Mouse (Mus musculus) kidney, postnatal 36 days (tissue): ENCODE data around the gene Tgoln1.
A peak's percentile ranks its signal among the peaks of the same experiment; 100 is the strongest.

Experiments
- DNase-seq, 2 experiments: peaks; one replicate each; pipeline ENCODE4 v3.0.0; 2021 to 2022; ENCODE audit warnings: mixed read lengths in 2 of 2

Tgoln1 gene

DNA sequence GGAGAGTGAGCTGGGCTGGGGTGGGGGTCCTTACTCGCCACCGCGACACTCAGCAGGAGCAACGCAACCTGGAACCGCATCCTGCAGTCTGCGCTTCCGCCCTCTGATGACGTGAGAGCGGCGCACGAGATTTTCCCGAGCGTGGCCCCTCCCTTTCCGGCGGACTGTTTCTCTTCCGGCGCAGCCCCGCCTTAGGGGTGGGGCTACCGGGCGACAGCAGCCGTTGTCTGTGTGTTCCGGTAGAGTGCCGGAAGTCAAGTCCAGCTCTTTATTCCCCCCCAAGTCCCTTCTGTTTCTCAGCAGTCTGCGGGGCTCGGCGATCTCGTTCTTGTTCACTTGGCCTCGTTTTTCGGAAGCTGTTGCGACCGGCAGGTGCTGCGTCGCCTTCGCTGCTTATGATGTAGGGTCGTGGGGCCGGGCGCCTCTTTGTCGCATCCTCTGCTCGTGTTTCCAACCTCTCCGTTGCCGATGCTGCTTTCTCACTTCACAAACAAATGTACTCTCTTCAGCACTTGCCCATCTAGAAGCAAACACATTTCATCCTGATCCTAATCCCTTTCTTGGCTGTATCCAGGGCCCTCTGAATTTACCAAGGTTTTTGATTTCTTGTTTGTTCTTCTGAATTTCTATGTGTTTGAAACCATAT lies at the start of gene Tgoln1:
TSS of gene Tgoln1 (minus strand) at position 358 of the 646 bp plus-strand sequence.
- DNase-seq = peak; percentile 96 to 98

GRCm38 (mm10) chr6:72664290-72664689 lies 47.5 kb upstream of the Tgoln1 start:
- no peak for DNase-seq

DNA sequence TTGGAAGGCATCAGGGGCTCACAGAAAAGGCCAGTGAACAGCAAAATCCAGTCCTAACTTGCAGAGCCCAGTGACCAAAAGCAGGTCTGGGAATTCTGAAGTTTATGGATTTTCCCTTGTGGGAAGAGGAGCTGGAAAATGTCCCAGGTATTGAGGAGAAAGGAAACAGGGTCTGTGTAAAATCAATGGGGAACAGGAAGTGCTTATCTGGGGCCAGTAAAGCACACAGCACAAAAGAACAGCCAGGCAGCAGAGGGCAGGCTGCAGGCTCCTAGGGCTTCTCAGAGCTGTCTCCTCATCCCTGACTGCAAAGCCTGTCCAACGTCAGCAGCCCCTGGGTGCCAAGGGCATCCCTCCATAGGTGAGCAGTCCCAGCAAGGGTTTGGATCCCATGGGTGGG lies 46.2 kb upstream of the Tgoln1 start:
- peak; percentile 53 to 54 for DNase-seq

DNA sequence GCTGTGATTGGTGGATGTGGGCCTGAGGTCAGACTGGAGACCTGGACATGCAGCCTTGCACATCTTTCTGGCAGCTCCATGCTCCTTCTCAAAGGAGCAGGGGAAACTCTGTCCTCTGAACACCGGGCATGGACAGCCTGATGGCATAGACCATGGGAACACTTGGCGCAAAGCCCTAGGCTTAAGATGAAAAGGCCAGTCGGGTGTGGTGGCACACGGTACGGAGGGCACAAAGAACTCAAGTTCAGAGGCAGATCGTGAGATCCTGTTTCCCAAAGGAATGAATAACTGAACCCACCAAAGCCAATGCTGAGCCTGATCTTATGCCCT lies 43.6 kb upstream of the Tgoln1 start:
- DNase-seq = peak; percentile 38 to 45

GRCm38 (mm10) chr6:72659717-72660390 lies 43.1 kb upstream of the Tgoln1 start:
- DNase-seq = no peak

GRCm38 (mm10) chr6:72658006-72658405 lies 41.2 kb upstream of the Tgoln1 start:
- DNase-seq = peak in 1 of 2 experiments; percentile 64

DNA sequence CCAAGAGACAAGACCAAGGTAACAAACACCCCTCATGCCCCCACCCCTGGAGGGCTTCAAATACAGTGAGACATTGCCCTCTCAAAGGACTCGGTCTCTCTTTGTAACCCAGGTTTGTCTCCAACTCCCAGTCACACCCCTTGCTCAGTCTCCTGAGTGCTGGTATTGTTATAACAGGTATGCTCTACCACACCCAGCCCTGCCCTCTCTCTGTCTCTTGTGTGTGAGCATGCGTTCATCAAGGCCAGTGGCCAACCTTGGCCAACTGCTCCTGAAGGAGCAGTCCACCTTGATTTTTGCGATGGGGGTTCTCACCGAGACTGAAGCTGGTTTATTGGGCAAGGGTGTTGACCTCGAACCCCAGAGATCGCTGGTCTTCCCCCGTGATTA lies 39.2 kb upstream of the Tgoln1 start:
- DNase-seq = no peak

DNA sequence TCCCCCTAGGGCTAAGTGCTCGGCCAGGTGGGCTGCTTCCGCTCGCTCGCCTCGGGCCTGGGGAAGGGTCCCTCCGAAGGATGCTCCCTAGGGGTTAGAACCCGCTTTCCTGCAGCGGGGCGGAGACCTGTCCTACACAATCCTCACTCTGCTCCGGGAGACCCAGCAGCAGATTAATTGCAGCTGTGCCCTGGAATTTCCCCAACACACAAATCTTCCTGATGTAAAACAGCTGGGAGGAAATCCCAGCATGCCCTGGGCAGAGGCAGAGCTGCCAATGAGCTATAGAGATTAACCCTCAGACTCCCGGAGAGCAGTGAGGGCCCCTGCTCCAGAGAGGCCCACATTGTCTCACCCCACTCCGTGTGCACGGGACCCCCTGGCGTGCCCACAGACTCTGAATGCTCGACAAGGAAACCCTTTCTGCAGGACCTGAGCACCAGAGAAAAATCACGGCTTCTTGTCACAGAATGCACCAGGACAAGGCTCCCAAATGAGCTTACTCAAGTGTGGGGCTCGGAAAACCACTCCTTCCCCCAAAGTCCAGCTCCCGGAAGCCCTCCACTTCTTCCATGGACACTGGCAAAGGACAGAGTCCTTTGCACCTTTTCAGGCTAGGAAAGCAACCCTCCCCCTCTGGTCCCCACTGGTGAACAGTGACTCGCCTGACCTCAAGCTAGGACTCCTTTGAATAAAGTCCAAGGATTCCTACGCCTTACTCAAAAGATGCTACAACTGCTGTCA lies 38.7 kb upstream of the Tgoln1 start:
- peak; percentile 80 to 84 for DNase-seq

- no peak for DNase-seq
Measured at GRCm38 (mm10) chr6:72654355-72654754, 37.6 kb upstream of the Tgoln1 start.

DNA sequence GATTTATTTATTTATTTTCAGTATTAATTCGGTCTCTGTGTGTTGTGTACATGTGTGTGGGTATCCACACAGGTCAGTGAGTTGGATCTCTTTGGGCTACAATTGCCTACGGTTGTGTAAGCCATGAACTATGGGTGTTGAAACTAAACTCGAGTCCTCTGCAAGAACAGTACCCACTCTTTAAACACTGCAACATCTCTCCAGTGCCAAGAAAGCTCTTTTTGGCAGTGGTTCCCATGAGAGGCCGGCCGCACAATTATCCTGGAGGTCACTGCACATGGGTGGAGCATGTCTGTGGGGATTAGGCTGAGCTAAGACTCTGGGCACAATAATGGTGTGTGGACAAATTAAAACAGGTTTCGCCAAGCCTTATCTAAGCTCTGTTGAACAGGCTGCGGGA lies 36.6 kb upstream of the Tgoln1 start:
- peak; percentile 56 to 60 for DNase-seq

DNA sequence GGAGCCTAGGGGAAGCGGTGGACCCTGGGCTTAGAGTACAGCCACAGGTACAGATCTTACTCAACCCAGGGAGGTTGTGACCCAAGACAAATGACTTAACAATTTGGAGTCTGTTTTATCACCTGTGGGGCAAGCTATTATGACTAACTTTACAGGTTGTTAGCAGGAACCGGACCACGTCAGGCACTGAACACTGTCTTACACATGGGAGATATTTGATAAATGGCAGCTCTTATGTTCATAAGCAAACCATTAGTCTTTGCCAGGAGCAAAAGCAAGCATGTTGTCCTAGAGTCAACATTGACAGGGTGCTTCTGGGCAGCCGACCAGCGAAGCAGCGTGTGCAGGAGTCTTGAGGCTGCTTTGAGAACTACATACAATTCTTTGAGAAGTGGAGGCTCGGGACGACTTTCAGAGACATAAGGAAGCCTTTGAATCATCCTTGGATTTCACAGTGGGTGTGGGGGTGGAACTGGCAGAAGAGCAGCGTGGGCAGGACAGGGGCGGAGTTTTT lies 33.6 kb upstream of the Tgoln1 start:
- DNase-seq = no peak

DNA sequence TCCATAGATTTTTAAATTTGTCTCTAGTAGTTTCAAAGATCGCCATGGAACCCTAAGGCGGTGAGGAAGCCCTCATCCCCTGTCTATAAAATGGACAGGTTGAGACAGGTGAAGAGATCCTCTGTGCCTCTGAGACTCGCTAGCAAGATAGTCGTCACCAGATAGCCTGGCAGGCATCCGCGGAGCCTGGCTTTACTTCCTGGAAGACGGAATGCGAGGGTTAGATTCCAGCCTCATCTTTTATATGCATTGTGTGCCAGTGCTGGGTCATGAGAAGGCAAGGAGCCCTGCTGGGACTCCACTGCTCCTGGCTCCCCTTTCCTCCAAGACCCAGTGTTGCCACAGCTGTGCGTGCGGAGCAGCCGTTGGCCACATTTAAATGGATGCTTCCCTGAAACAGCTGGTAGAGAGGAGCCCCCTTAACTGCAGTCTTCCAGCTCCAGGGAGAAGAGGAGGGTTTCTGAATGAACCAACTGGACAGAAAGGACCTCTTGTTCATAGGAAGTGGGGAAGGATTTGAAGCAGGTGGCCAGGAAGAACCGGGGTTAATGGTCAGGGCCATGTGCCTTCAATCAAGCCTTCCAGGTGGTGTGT lies 31.3 kb upstream of the Tgoln1 start:
- no peak for DNase-seq

DNA sequence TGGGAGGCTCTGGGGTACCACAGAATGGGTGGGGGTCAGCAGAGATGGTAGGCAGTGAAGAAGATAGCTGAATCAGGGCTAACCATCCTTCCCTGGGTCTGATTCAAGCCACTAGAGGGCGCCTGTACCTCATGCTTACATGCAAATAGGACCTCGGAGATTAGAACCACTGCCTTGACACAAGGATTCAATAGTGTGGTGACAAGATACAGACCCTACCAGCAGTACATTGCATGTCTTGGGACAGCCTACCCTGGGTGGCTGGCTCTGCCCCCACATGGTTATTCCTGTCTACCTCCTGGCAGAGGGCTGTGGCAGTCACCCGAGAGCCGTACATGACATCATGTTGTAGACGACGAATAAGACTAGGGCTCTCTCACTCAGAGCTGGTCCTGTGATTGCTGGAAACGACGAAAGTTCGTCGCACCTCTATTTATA lies 30.6 kb upstream of the Tgoln1 start:
- DNase-seq = peak; percentile 73 to 86

DNA sequence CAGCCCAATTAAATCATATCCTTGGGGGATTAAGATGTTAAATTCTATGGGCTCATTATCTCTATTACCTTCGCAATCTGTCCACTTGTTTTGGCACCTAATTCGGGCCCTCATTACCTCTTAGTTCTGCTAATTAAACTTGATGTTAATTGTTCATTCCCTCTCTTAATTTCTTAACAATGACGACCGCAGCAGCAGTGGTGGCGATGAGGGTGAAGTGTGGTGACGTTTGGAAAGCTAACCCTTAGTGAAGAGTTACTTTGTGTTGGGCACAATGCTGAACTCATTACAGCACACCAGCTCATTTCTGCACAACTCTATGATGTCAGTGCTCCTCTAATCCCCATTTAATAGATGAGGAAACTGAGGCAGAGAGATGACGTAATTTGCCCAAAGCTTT lies 28.6 kb upstream of the Tgoln1 start:
- DNase-seq = no peak

GRCm38 (mm10) chr6:72644576-72644975 lies 27.8 kb upstream of the Tgoln1 start:
- no peak for DNase-seq

DNA sequence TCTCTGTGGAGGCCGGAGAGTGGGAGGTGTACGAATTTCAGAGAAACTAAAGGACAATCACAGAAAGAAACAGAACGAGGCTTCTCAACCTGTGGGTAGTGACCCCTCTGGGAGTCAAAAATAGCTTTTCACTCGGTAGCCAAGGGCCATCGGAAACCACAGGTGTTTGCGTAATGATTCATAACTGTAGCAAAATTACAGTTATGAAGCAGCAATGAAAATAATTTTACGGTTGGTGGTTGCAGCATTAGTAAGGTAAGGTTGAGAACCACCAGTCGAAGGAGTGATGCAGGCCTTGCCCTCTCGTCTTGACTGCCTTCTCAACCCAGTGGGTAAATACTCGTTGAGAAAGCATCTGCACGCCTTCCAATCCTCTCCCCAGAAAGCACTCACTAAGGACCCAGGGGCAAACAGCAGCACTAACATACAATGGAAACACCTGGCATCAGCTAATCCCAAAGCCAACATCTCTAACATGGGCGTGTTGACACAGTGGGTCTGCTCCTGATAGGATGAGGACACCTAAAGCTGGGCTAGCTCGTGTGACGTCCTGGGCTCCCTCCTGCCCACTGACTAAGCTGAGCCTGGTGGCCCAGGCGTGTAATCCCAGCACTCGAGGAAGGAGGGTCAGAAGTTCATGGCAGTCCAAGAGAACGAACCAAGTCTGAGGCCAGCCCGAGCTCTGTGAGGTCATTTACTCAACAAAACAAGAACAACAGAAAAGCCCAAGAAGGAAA lies 24.6 kb upstream of the Tgoln1 start:
- no peak for DNase-seq

GRCm38 (mm10) chr6:72636940-72637339 lies 20.1 kb upstream of the Tgoln1 start:
- DNase-seq = peak in 1 of 2 experiments; percentile 68

DNA sequence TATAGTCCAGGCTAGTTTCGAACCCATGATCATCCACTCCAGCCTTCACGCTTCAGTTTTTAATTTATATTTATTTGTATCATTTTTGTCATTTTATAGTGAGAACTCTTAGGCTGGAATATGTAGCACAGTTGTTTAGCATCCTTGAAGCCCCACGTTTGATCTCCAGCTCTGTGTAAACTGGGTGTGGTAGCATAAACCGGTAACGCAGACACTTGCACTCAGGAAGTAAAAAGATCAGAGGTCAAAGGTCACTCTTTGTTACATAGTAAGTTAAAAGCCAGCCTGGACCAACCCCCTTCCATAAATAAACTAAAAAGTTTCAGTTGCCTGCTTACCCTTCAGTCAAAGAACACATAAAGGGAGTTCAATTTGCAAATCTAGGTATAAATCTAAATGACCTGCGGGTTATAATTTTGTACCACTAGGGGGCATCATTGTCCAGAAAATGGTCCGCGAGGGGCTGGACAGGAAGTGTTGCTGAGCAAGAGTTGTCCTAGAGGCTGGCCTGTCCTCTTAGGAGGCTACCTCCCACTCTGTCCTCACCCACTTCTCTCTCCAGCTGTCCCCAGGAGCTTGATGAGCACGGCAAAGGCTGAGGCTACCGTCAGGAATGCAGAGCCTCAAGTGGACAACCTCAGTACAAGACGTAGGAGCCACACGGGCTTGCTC lies 19.1 kb upstream of the Tgoln1 start:
- DNase-seq = peak; percentile 67 to 78

DNA sequence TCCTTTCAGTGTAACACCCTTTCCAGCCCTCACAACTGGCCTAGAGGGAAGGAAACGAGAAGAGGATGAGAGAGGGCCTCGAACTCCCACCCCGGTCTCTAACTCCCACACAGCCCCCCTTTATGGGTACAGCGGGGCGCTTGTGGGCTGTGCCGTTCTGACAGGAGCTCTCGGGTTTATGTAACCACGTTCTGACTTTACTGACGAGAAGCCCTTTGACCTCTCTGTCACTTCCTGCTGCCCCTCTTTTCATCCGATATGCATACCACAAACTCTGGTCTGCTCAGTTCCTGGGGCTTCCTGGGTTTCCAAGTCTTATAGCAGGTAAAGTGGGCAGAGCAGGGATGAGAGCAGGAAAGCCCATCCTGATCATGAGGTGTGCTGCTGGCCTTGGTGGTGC lies 17.5 kb upstream of the Tgoln1 start:
- DNase-seq = no peak

DNA sequence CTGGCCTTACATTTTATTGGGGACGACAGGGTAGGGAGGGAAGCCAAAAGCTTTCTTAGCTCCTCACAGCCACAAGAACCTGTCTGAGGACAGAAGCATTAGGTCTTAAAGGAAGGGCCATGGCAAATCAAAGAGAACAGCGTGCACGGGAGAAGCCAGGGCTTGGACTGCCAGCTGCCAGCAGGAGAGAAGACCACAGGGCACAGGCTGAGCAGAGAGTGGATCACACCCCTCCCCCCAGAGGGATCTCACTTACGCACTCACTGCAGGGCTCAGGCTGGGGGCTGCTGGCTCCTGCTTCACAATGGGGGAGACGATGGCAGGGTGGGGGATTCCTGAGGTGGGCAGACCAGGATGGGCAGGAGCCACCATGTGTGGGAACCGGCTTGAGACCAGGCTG lies 14.9 kb upstream of the Tgoln1 start:
- DNase-seq = no peak

DNA sequence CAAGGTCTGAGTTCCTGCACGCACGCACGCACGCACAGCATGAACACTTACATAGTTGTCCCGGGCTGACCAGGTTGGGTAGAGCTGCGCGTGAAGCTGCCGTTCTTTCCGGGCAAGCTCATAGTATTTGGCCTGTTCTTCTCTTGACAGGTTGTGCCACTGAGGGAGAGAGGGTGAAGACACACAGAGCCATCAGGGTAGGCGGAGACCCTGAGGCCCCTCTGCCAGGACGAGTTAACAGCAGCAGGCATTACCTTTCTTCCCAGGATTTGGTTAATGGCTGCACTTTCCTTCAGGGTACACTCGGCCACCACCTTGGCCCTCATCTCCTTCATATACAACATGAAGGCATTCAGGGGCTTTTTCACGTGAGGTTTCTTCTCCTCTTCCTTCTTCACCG lies 14.2 kb upstream of the Tgoln1 start:
- no peak for DNase-seq

- DNase-seq = peak; percentile 73 to 87
Measured at GRCm38 (mm10) chr6:72630370-72630769, 13.6 kb upstream of the Tgoln1 start.
